Mouse (Mus musculus): ENCODE data around the gene Zfp324.
A peak's percentile ranks its signal among the peaks of the same experiment; 100 is the strongest.

The Zfp324 gene

GRCm38 (mm10) chr7:12966104-12966845 is 637 bp downstream of the Zfp324 start:
- peak; percentile 69 to 87 for DNase-seq (ENCODE audit: low spot score in 2 of 2)

- no peak for DNase-seq (ENCODE audit: low spot score in 2 of 2)
These were observed 5.3 kb downstream of the Zfp324 start for GRCm38 (mm10) chr7:12970906-12971305.

GRCm38 (mm10) chr7:12977682-12978389 is 12.2 kb downstream of the Zfp324 start, which contains the start of gene Zfp446:
Gene Zfp446 (plus strand): TSS chr7:12977848.
- DNase-seq (ENCODE audit: low spot score in 2 of 2): peak; percentile 96 to 97

GRCm38 (mm10) chr7:12978931-12979722 is 13.5 kb downstream of the Zfp324 start:
- no peak for DNase-seq (ENCODE audit: low spot score in 2 of 2)

GRCm38 (mm10) chr7:12979776-12980175 is 14.1 kb downstream of the Zfp324 start:
- DNase-seq (ENCODE audit: low spot score in 2 of 2): no peak

- DNase-seq (ENCODE audit: low spot score in 2 of 2): no peak
These were observed 14.7 kb downstream of the Zfp324 start for GRCm38 (mm10) chr7:12980291-12980690.

GRCm38 (mm10) chr7:12985724-12986123 is 20.1 kb downstream of the Zfp324 start:
- no peak for DNase-seq (ENCODE audit: low spot score in 2 of 2)

GRCm38 (mm10) chr7:12986906-12987305 is 21.3 kb downstream of the Zfp324 start:
- no peak for DNase-seq (ENCODE audit: low spot score in 2 of 2)

- DNase-seq (ENCODE audit: low spot score in 2 of 2): no peak
These were observed 22.0 kb downstream of the Zfp324 start for GRCm38 (mm10) chr7:12987409-12988189.

GRCm38 (mm10) chr7:12992222-12992621 is 26.6 kb downstream of the Zfp324 start:
- DNase-seq (ENCODE audit: low spot score in 2 of 2): peak; percentile 39 to 78

GRCm38 (mm10) chr7:12993148-12993547 is 27.5 kb downstream of the Zfp324 start:
- DNase-seq (ENCODE audit: low spot score in 2 of 2): no peak

GRCm38 (mm10) chr7:12995862-12996261 is 30.2 kb downstream of the Zfp324 start:
- DNase-seq (ENCODE audit: low spot score in 2 of 2): no peak

GRCm38 (mm10) chr7:12997230-12997629 is 31.6 kb downstream of the Zfp324 start:
- DNase-seq (ENCODE audit: low spot score in 2 of 2): no peak

GRCm38 (mm10) chr7:12998053-12998452 is 32.4 kb downstream of the Zfp324 start, which contains the start of gene Slc27a5:
Gene Slc27a5 (minus strand): TSS chr7:12998192.
- DNase-seq (ENCODE audit: low spot score in 2 of 2): no peak

GRCm38 (mm10) chr7:12998851-12999250 is 33.2 kb downstream of the Zfp324 start, which contains the start of gene Trim28:
Gene Trim28 (plus strand): TSS chr7:12999114.
- no peak for DNase-seq (ENCODE audit: low spot score in 2 of 2)

GRCm38 (mm10) chr7:13001584-13001983 is 35.9 kb downstream of the Zfp324 start:
- no peak for DNase-seq (ENCODE audit: low spot score in 2 of 2)

- no peak for DNase-seq (ENCODE audit: low spot score in 2 of 2)
These were observed 37.7 kb downstream of the Zfp324 start for GRCm38 (mm10) chr7:13003380-13003779.

- no peak for DNase-seq (ENCODE audit: low spot score in 2 of 2)
These were observed 40.4 kb downstream of the Zfp324 start for GRCm38 (mm10) chr7:13006011-13006410.

GRCm38 (mm10) chr7:13006531-13006930 is 40.9 kb downstream of the Zfp324 start:
- no peak for DNase-seq (ENCODE audit: low spot score in 2 of 2)

GRCm38 (mm10) chr7:13007341-13008092 is 41.9 kb downstream of the Zfp324 start:
- DNase-seq (ENCODE audit: low spot score in 2 of 2): peak in 1 of 2 experiments; percentile 66
